Mouse (Mus musculus) v-Abl transformed pro-B cells (cell line): ENCODE measurements at regions not wholly inside any gene's neighbourhood (a gene's known extent, or its start where the extent isn't known, plus 50 kb on each side); places are given as distances from the start of the nearest gene placed in this dataset.

Source experiments
- in situ Hi-C, 2 experiments: fragments of 400-800 bp; cut with MboI; formaldehyde crosslinking; loops; one replicate each; pipeline ENCODE4 v1.15.1; 2025; ENCODE audit not compliant: unreplicated experiment in 2 of 2

- in situ Hi-C loops: no loop called here
Observed at GRCm38 (mm10) chr19:45288722-45289121, 53.1 kb upstream of the Lbx1 start.

GRCm38 (mm10) chr19:45297812-45298211 is 62.2 kb upstream of the Lbx1 start:
- in situ Hi-C loops: loop anchor here in 1 of 2 experiments (10.0 kb wide), 1 partner anchor 73 kb away; no protein-coding TSS in a partner anchor

- in situ Hi-C loops: loop anchor here in 1 of 2 experiments (10.0 kb wide), 1 partner anchor 75 kb away; no protein-coding TSS in a partner anchor
Observed at GRCm38 (mm10) chr19:45299341-45299740, 63.7 kb upstream of the Lbx1 start.

- in situ Hi-C loops: loop anchor here (5.0 to 10.0 kb wide), 4 partner anchors 75 to 248 kb away; no protein-coding TSS in a partner anchor
Observed at GRCm38 (mm10) chr19:45299768-45300167, 63.8 kb upstream of the Btrc start.

- in situ Hi-C loops: loop anchor here (5.0 to 10.0 kb wide), 3 partner anchors 134 to 246 kb away; no protein-coding TSS in a partner anchor
Observed at GRCm38 (mm10) chr19:45300691-45301431, 62.7 kb upstream of the Btrc start.

GRCm38 (mm10) chr19:45301432-45301732 is 62.2 kb upstream of the Btrc start:
- in situ Hi-C loops: loop anchor here (5.0 to 10.0 kb wide), 3 partner anchors 133 to 246 kb away; no protein-coding TSS in a partner anchor

GRCm38 (mm10) chr19:45301733-45302547 is 61.6 kb upstream of the Btrc start:
- in situ Hi-C loops: loop anchor here (5.0 to 10.0 kb wide), 3 partner anchors 133 to 245 kb away; no protein-coding TSS in a partner anchor

- in situ Hi-C loops: loop anchor here (5.0 to 10.0 kb wide), 3 partner anchors 132 to 245 kb away; no protein-coding TSS in a partner anchor
Observed at GRCm38 (mm10) chr19:45302548-45303241, 60.8 kb upstream of the Btrc start.

- in situ Hi-C loops: loop anchor here (5.0 to 10.0 kb wide), 3 partner anchors 130 to 243 kb away; no protein-coding TSS in a partner anchor
Observed at GRCm38 (mm10) chr19:45304538-45304937, 59.0 kb upstream of the Btrc start.

- in situ Hi-C loops: loop anchor here (10.0 kb wide), 2 partner anchors 127 to 237 kb away; no protein-coding TSS in a partner anchor
Observed at GRCm38 (mm10) chr19:45307299-45308275, 55.9 kb upstream of the Btrc start.

- in situ Hi-C loops: loop anchor here (10.0 kb wide), 2 partner anchors 126 to 236 kb away; no protein-coding TSS in a partner anchor
Observed at GRCm38 (mm10) chr19:45308676-45309275, 54.8 kb upstream of the Btrc start.

- in situ Hi-C loops: no loop called here
Observed at GRCm38 (mm10) chr19:45310291-45310881, 53.1 kb upstream of the Btrc start.

GRCm38 (mm10) chr19:45310944-45311603 is 52.5 kb upstream of the Btrc start:
- in situ Hi-C loops: no loop called here

- in situ Hi-C loops: no loop called here
Observed at GRCm38 (mm10) chr19:45311831-45312537, 51.5 kb upstream of the Btrc start.

- in situ Hi-C loops: no loop called here
Observed at GRCm38 (mm10) chr19:45312713-45313365, 50.7 kb upstream of the Btrc start.
